Mouse (Mus musculus) embryonic facial prominence, embryonic 13.5 days (tissue): ENCODE results near the gene Med4. TPM values are rescaled to one million over a fixed set of nuclear protein-coding genes. Genes with fewer than 3 reads are reported as not detected.

ENCODE experiments used
- ATAC-seq: fragments of 200-750 bp; cut with Nextera tagmentation; 2 replicates; pipeline ENCODE4 v1.8.0; 2017; ENCODE audit warnings: low read depth; ENCODE audit not compliant: insufficient number of reproducible peaks, insufficient read depth, low FRiP score, low TSS enrichment
- H3K27ac ChIP-seq: fragments of 300-500 bp; sonication (generic); 2 replicates; pipeline ENCODE4 v1.5.1; 2015; ENCODE audit warnings: moderate library complexity, mild to moderate bottlenecking, inconsistent platforms
- H3K27me3 ChIP-seq: fragments of 300-500 bp; sonication (generic); 2 replicates; pipeline ENCODE4 v1.6.1; 2015; ENCODE audit warnings: mild to moderate bottlenecking, inconsistent platforms
- H3K36me3 ChIP-seq: fragments of 300-500 bp; sonication (generic); 2 replicates; pipeline ENCODE4 v1.6.1; 2015; ENCODE audit warnings: mild to moderate bottlenecking, inconsistent platforms
- H3K4me1 ChIP-seq: fragments of 300-500 bp; sonication (generic); 2 replicates; pipeline ENCODE4 v1.6.1; 2015; ENCODE audit warnings: inconsistent platforms
- H3K4me2 ChIP-seq: fragments of 300-500 bp; sonication (generic); 2 replicates; pipeline ENCODE4 v1.6.1; 2015; ENCODE audit warnings: moderate library complexity, mild to moderate bottlenecking, inconsistent platforms
- H3K4me3 ChIP-seq: fragments of 300-500 bp; sonication (generic); 2 replicates; pipeline ENCODE4 v1.5.1; 2015; ENCODE audit warnings: mild to moderate bottlenecking, inconsistent platforms
- H3K9ac ChIP-seq: fragments of 300-500 bp; sonication (generic); 2 replicates; pipeline ENCODE4 v1.6.1; 2015; ENCODE audit warnings: mild to moderate bottlenecking, inconsistent platforms
- H3K9me3 ChIP-seq: fragments of 300-500 bp; sonication (generic); 2 replicates; pipeline ENCODE4 v1.6.1; 2016; ENCODE audit warnings: inconsistent platforms
- WGBS: fragments of 180-500 bp; shearing (Covaris S2); methylation state at CpG from one replicate; pipeline ENCODE4 v1.1.7; 2015; ENCODE audit warnings: mixed read lengths; 5-methylcytosine and 5-hydroxymethylcytosine counted together
- polyA plus RNA-seq: library from polyadenylated mRNA; unstranded; fragments of >200 nt; fragmentation: Nextera tagmentation; extraction: Ambion mirVana; gene quantifications from 2 replicates; pipeline ENCODE4 v1.2.1, GENCODE M21; 2015

The Med4 gene
- 99.4 and 103 TPM in 2 replicates for polyA plus RNA-seq

- H3K27ac ChIP-seq: no peak within 1 kb of the TSS
Measured at GRCm38 (mm10) chr14:73509765-73510423, at the start of gene Med4. TSS of gene Med4 (plus strand) at chr14:73510025.

GRCm38 (mm10) chr14:73460514-73461134 lies 49.2 kb upstream of the Med4 start:
- H3K9ac ChIP-seq: no peak overlapping the region
- H3K27ac ChIP-seq: no peak overlapping the region
- H3K4me2 ChIP-seq: 0 out of 2 replicates have a peak overlapping the region, but pooled peaks have one; percentile 14
- peaks cover 4% of the 10 kb centered on the region for H3K9me3 ChIP-seq
- 51% methylated on average over 12 of the region's 12 CpGs for WGBS
- no peaks in the 10 kb centered on the region for H3K36me3 ChIP-seq
- H3K27me3 ChIP-seq: no peaks in the 10 kb centered on the region
- H3K4me1 ChIP-seq: peaks cover 5% of the 10 kb centered on the region
- ATAC-seq: no peak
- no peak overlapping the region for H3K4me3 ChIP-seq

More at GRCm38 (mm10) chr14:73509765-73510423, at the start of gene Med4:
- peak; percentile 89 for ATAC-seq
- H3K4me3 ChIP-seq: peak within 1 kb of the TSS; percentile 91
- H3K9me3 ChIP-seq: no peaks in the 10 kb centered on the region
- peak within 1 kb of the TSS; percentile 93 for H3K9ac ChIP-seq
- H3K36me3 ChIP-seq: peaks cover 20% of the 10 kb centered on the region
- H3K4me2 ChIP-seq: peak within 1 kb of the TSS; percentile 94
- no peaks in the 10 kb centered on the region for H3K27me3 ChIP-seq
- WGBS: under 1% methylated on average over 41 of the region's 41 CpGs
- H3K4me1 ChIP-seq: peaks cover 15% of the 10 kb centered on the region

GRCm38 (mm10) chr14:73462211-73462610 lies 47.6 kb upstream of the Med4 start:
- peaks cover 4% of the 10 kb centered on the region for H3K9me3 ChIP-seq
- H3K9ac ChIP-seq: no peak overlapping the region
- no peaks in the 10 kb centered on the region for H3K27me3 ChIP-seq
- H3K4me3 ChIP-seq: no peak overlapping the region
- no peak for ATAC-seq
- no peak overlapping the region for H3K4me2 ChIP-seq
- 83% methylated on average over 4 of the region's 4 CpGs for whole genome bisulfite sequencing
- no peaks in the 10 kb centered on the region for H3K36me3 ChIP-seq
- no peak overlapping the region for H3K27ac ChIP-seq
- peaks cover 5% of the 10 kb centered on the region for H3K4me1 ChIP-seq

GRCm38 (mm10) chr14:73467697-73468096 lies 42.1 kb upstream of the Med4 start:
- no peaks in the 10 kb centered on the region for H3K36me3 ChIP-seq
- no peak overlapping the region for H3K9ac ChIP-seq
- 86% methylated on average over 6 of the region's 6 CpGs for WGBS
- no peak overlapping the region for H3K4me2 ChIP-seq
- no peaks in the 10 kb centered on the region for H3K27me3 ChIP-seq
- no peak overlapping the region for H3K4me3 ChIP-seq
- ATAC-seq: no peak
- no peak overlapping the region for H3K27ac ChIP-seq
- H3K9me3 ChIP-seq: no peaks in the 10 kb centered on the region
- peaks cover 3% of the 10 kb centered on the region; the same call in 1 of the 2 replicates for H3K4me1 ChIP-seq

GRCm38 (mm10) chr14:73469506-73469905 lies 40.3 kb upstream of the Med4 start:
- Histone ChIP-seq H3K4me3 (no peak overlapping the region), H3K4me1 (peaks cover 14% of the 10 kb centered on the region), H3K9ac (no peak overlapping the region), H3K4me2 (no peak overlapping the region), H3K27ac (no peak overlapping the region), H3K27me3 (no peaks in the 10 kb centered on the region), H3K36me3 (no peaks in the 10 kb centered on the region), H3K9me3 (no peaks in the 10 kb centered on the region)
- ATAC-seq: no peak
- 80% methylated on average over 7 of the region's 7 CpGs for WGBS

GRCm38 (mm10) chr14:73470593-73470992 lies 39.2 kb upstream of the Med4 start:
- ATAC-seq: no peak
- no peak overlapping the region for H3K27ac ChIP-seq
- no peak overlapping the region for H3K9ac ChIP-seq
- no peaks in the 10 kb centered on the region for H3K9me3 ChIP-seq
- no peaks in the 10 kb centered on the region for H3K36me3 ChIP-seq
- no peak overlapping the region for H3K4me3 ChIP-seq
- H3K4me2 ChIP-seq: no peak overlapping the region
- 68% methylated on average over 8 of the region's 8 CpGs for WGBS
- H3K4me1 ChIP-seq: peaks cover 25% of the 10 kb centered on the region
- no peaks in the 10 kb centered on the region for H3K27me3 ChIP-seq

- Histone ChIP-seq H3K36me3 (no peaks in the 10 kb centered on the region), H3K9me3 (no peaks in the 10 kb centered on the region), H3K27me3 (no peaks in the 10 kb centered on the region), H3K4me2 (no peak overlapping the region), H3K9ac (no peak overlapping the region), H3K27ac (no peak overlapping the region), H3K4me1 (peaks cover 37% of the 10 kb centered on the region), H3K4me3 (no peak overlapping the region)
- WGBS: 45% methylated on average over 7 of the region's 7 CpGs
- ATAC-seq: no peak
Measured at GRCm38 (mm10) chr14:73472205-73472604, 37.6 kb upstream of the Med4 start.

GRCm38 (mm10) chr14:73473670-73474460 lies 36.0 kb upstream of the Med4 start:
- Histone ChIP-seq H3K4me1 (peaks cover 37% of the 10 kb centered on the region), H3K4me2 (peak overlapping the region; percentile 21; the same call in 1 of the 2 replicates), H3K36me3 (no peaks in the 10 kb centered on the region), H3K9ac (no peak overlapping the region), H3K27me3 (no peaks in the 10 kb centered on the region), H3K27ac (peak overlapping the region; percentile 58), H3K9me3 (no peaks in the 10 kb centered on the region), H3K4me3 (no peak overlapping the region)
- ATAC-seq: no peak
- 32% methylated on average over 3 of the region's 3 CpGs for WGBS

- no peak for ATAC-seq
- 17% methylated on average over 7 of the region's 7 CpGs for WGBS
- H3K4me3 ChIP-seq: no peak overlapping the region
- H3K4me2 ChIP-seq: peak overlapping the region; percentile 21; the same call in 1 of the 2 replicates
- H3K27me3 ChIP-seq: no peaks in the 10 kb centered on the region
- H3K9me3 ChIP-seq: no peaks in the 10 kb centered on the region
- H3K36me3 ChIP-seq: no peaks in the 10 kb centered on the region
- H3K27ac ChIP-seq: peak overlapping the region; percentile 58
- H3K4me1 ChIP-seq: peaks cover 37% of the 10 kb centered on the region
- H3K9ac ChIP-seq: no peak overlapping the region
Measured at GRCm38 (mm10) chr14:73474636-73475093, 35.2 kb upstream of the Med4 start.

- Histone ChIP-seq H3K4me3 (no peak overlapping the region), H3K36me3 (no peaks in the 10 kb centered on the region), H3K27ac (0 out of 2 replicates have a peak overlapping the region, but pooled peaks have one; percentile 58), H3K27me3 (no peaks in the 10 kb centered on the region), H3K4me1 (peaks cover 37% of the 10 kb centered on the region), H3K4me2 (no peak overlapping the region), H3K9ac (no peak overlapping the region), H3K9me3 (no peaks in the 10 kb centered on the region)
- 71% methylated on average over 7 of the region's 7 CpGs for WGBS
- ATAC-seq: no peak
Measured at GRCm38 (mm10) chr14:73475506-73475905, 34.3 kb upstream of the Med4 start.

GRCm38 (mm10) chr14:73476361-73476934 lies 33.4 kb upstream of the Med4 start:
- 70% methylated on average over 8 of the region's 8 CpGs for WGBS
- H3K4me3 ChIP-seq: no peak overlapping the region
- H3K36me3 ChIP-seq: no peaks in the 10 kb centered on the region
- H3K4me2 ChIP-seq: no peak overlapping the region
- no peak for ATAC-seq
- H3K27ac ChIP-seq: no peak overlapping the region
- H3K4me1 ChIP-seq: peaks cover 41% of the 10 kb centered on the region
- no peaks in the 10 kb centered on the region for H3K27me3 ChIP-seq
- H3K9me3 ChIP-seq: no peaks in the 10 kb centered on the region
- no peak overlapping the region for H3K9ac ChIP-seq
